ENCODE assay signal across 14 mouse cellular contexts in the genomic region with DNA sequence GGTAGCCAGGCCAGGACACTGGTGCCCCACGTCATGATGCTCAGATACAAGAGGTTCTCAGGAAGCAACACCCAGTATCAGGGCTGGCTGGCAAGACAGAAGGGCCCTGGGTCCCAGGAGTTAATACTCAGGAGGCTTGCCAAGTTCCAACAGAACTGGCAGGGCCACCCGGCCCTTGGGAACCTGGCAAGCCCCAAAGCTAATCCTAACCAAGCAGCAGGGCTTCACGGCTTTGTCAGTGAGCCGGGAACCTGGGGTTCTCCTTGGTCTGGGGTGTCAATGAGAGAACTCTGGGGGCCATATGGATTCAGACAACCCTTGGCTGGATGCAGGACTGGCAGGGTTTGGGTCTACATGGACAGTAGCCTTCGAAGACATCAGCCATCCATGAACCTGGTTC. TPM values are rescaled to one million over a fixed set of nuclear protein-coding genes. Genes with fewer than 3 reads are reported as not detected.
A peak's percentile ranks its signal among the peaks of the same experiment; 100 is the strongest.
DNase-seq lines count a peak whose midpoint lies in the region; ATAC-seq lines count a peak whose summit lies in the region.
"Had no signal": no experiment of that assay in that cellular context is flagged by ENCODE, and none has a peak within 500 bp of the region (broad histone marks: within the 10 kb centered on the region; RNA-seq: fewer than 3 reads in every experiment).

No protein-coding gene starts in this region.

- no peaks in the 10 kb centered on the region for H3K9me3 ChIP-seq in forebrain, embryonic 13.5 days (replicated peaks)
- no peaks in the 10 kb centered on the region for H3K9me3 ChIP-seq in forebrain, embryonic 11.5 days (ENCODE audit: control insufficient read depth, low read length)
- H3K9me3 ChIP-seq in midbrain, embryonic 16.5 days (replicated peaks; ENCODE audit: control insufficient read depth, low read length, poor library complexity, severe bottlenecking), result no peaks in the 10 kb centered on the region
- no peaks in the 10 kb centered on the region for H3K9me3 ChIP-seq in midbrain, embryonic 13.5 days
- no peaks in the 10 kb centered on the region for H3K9me3 ChIP-seq in forebrain, embryonic 16.5 days (ENCODE audit: control insufficient read depth, low read length)
- H3K9me3 ChIP-seq: G1E had no signal

- no peak overlapping the region for H3K9ac ChIP-seq in forebrain, embryonic 13.5 days
- no peak overlapping the region for H3K9ac ChIP-seq in forebrain, embryonic 11.5 days (ENCODE audit: low read length)
- H3K9ac ChIP-seq in midbrain, embryonic 16.5 days (ENCODE audit: low read depth, low read length), result no peak overlapping the region
- no peak overlapping the region for H3K9ac ChIP-seq in midbrain, embryonic 13.5 days (replicated peaks)
- no peak overlapping the region for H3K9ac ChIP-seq in forebrain, embryonic 16.5 days (replicated peaks; ENCODE audit: low read depth, low read length)
- H3K9ac ChIP-seq: liver, postnatal 0 days had no signal

- peaks cover 9% of the 10 kb centered on the region; the same call in 1 of the 2 replicates for H3K36me3 ChIP-seq in forebrain, embryonic 13.5 days (ENCODE audit: poor library complexity, severe bottlenecking)
- H3K36me3 ChIP-seq in forebrain, embryonic 11.5 days (ENCODE audit: control insufficient read depth, insufficient read depth, low read length), result no peaks in the 10 kb centered on the region
- no peaks in the 10 kb centered on the region for H3K36me3 ChIP-seq in midbrain, embryonic 16.5 days (ENCODE audit: control insufficient read depth, insufficient read depth, low read length)
- H3K36me3 ChIP-seq in midbrain, embryonic 13.5 days, result no peaks in the 10 kb centered on the region
- no peaks in the 10 kb centered on the region for H3K36me3 ChIP-seq in forebrain, embryonic 16.5 days (ENCODE audit: control insufficient read depth, insufficient read depth)
- H3K36me3 ChIP-seq: G1E had no signal

- H3K4me2 ChIP-seq in forebrain, embryonic 13.5 days, result peak overlapping the region; percentile 29
- no peak overlapping the region for H3K4me2 ChIP-seq in forebrain, embryonic 11.5 days (ENCODE audit: low read depth, low read length, severe bottlenecking)
- no peak overlapping the region for H3K4me2 ChIP-seq in midbrain, embryonic 16.5 days (ENCODE audit: low read length)
- H3K4me2 ChIP-seq in midbrain, embryonic 13.5 days (replicated peaks), result no peak overlapping the region
- peak overlapping the region; percentile 22; the same call in 1 of the 2 replicates for H3K4me2 ChIP-seq in forebrain, embryonic 16.5 days (ENCODE audit: low read length)

- peaks cover 9% of the 10 kb centered on the region for H3K27me3 ChIP-seq in forebrain, embryonic 13.5 days
- peaks cover 12% of the 10 kb centered on the region for H3K27me3 ChIP-seq in forebrain, embryonic 11.5 days (ENCODE audit: control insufficient read depth, insufficient read depth, low read length)
- peaks cover 12% of the 10 kb centered on the region for H3K27me3 ChIP-seq in midbrain, embryonic 16.5 days (ENCODE audit: control insufficient read depth, insufficient read depth, low read depth, low read length)
- peaks cover 33% of the 10 kb centered on the region for H3K27me3 ChIP-seq in midbrain, embryonic 13.5 days
- H3K27me3 ChIP-seq in forebrain, embryonic 16.5 days (replicated peaks; ENCODE audit: control insufficient read depth, insufficient read depth, low read length), result peaks cover 2% of the 10 kb centered on the region; the same call in 1 of the 2 replicates

- H3K4me1 ChIP-seq in forebrain, embryonic 13.5 days, result peaks cover 93% of the 10 kb centered on the region
- peaks cover 30% of the 10 kb centered on the region for H3K4me1 ChIP-seq in forebrain, embryonic 11.5 days (replicated peaks; ENCODE audit: control insufficient read depth, insufficient read depth, low read length)
- peaks cover 9% of the 10 kb centered on the region for H3K4me1 ChIP-seq in midbrain, embryonic 16.5 days (ENCODE audit: control insufficient read depth, insufficient read depth, low read length)
- peaks cover 63% of the 10 kb centered on the region for H3K4me1 ChIP-seq in midbrain, embryonic 13.5 days (replicated peaks)
- peaks cover 69% of the 10 kb centered on the region for H3K4me1 ChIP-seq in forebrain, embryonic 16.5 days (replicated peaks; ENCODE audit: control insufficient read depth, insufficient read depth, low read length)

- 58% methylated on average over 5 of the region's 5 CpGs for WGBS in forebrain, embryonic 13.5 days
- 86% methylated on average over 5 of the region's 5 CpGs for WGBS in forebrain, embryonic 11.5 days
- 65% methylated on average over 5 of the region's 5 CpGs for WGBS in midbrain, embryonic 16.5 days
- 75% methylated on average over 5 of the region's 5 CpGs for WGBS in midbrain, embryonic 13.5 days
- WGBS in forebrain, embryonic 16.5 days, result 43% methylated on average over 5 of the region's 5 CpGs

- H3K27ac ChIP-seq in forebrain, embryonic 13.5 days, result peak overlapping the region; percentile 41
- no peak overlapping the region for H3K27ac ChIP-seq in forebrain, embryonic 11.5 days (ENCODE audit: low read depth, low read length)
- H3K27ac ChIP-seq in midbrain, embryonic 16.5 days (ENCODE audit: low read length), result 0 out of 2 replicates have a peak overlapping the region, but pooled peaks have one; percentile 53
- H3K27ac ChIP-seq in midbrain, embryonic 13.5 days, result no peak overlapping the region
- peak overlapping the region; percentile 52 for H3K27ac ChIP-seq in forebrain, embryonic 16.5 days (ENCODE audit: low read length)
- H3K27ac ChIP-seq: macrophage had no signal

- no peak for ATAC-seq in forebrain, embryonic 13.5 days
- ATAC-seq in forebrain, embryonic 11.5 days (replicated peaks; ENCODE audit: low FRiP score), result no peak
- no peak for ATAC-seq in midbrain, embryonic 16.5 days
- ATAC-seq in midbrain, embryonic 13.5 days, result no peak
- ATAC-seq in forebrain, embryonic 16.5 days, result no peak
- ATAC-seq: liver, postnatal 0 days had no signal

- DNase-seq in forebrain, embryonic 11.5 days (ENCODE audit: low spot score), result no peak
- DNase-seq in layer of hippocampus, postnatal 10 days (ENCODE audit: low spot score in 2 of 2), result peak; percentile 47 to 64
- no peak for DNase-seq in lung, postnatal 36 days
- no peak for DNase-seq in spleen, postnatal 36 days (ENCODE audit: low spot score in 2 of 2)
- DNase-seq: adrenal gland, postnatal 25 days; kidney, adult 2 months; liver, postnatal 0 days; thymus, adult 2 months had no signal

- no peak overlapping the region for H3K4me3 ChIP-seq in forebrain, embryonic 13.5 days
- no peak overlapping the region for H3K4me3 ChIP-seq in forebrain, embryonic 11.5 days (ENCODE audit: low read depth, low read length)
- no peak overlapping the region for H3K4me3 ChIP-seq in midbrain, embryonic 16.5 days (ENCODE audit: low read depth, low read length)
- no peak overlapping the region for H3K4me3 ChIP-seq in midbrain, embryonic 13.5 days (replicated peaks)
- no peak overlapping the region for H3K4me3 ChIP-seq in forebrain, embryonic 16.5 days (replicated peaks; ENCODE audit: low read length)

RNA-seq across cellular contexts. Expression of gene Sox8, which starts 6.0 kb away (rescaled TPM):
- polyA plus RNA-seq in forebrain, embryonic 13.5 days (2015; fragmentation: Nextera tagmentation; extraction: Ambion mirVana), result 15.3 and 17.5 TPM in 2 replicates
- polyA plus RNA-seq in forebrain, embryonic 11.5 days (2014; fragmentation: Nextera tagmentation; extraction: Ambion mirVana), result 7.3 and 7.5 TPM in 2 replicates
- polyA plus RNA-seq in midbrain, embryonic 16.5 days (2015; fragmentation: Nextera tagmentation; extraction: Ambion mirVana), result 10.1 and 16.2 TPM in 2 replicates
- polyA plus RNA-seq in midbrain, embryonic 13.5 days (2015; fragmentation: Nextera tagmentation; extraction: Ambion mirVana), result 5.2 and 7.9 TPM in 2 replicates
- 26.1 and 26.8 TPM in 2 replicates for polyA plus RNA-seq in forebrain, embryonic 16.5 days (2015; fragmentation: Nextera tagmentation; extraction: Ambion mirVana)
- total RNA-seq in layer of hippocampus, postnatal 10 days (2021), result 10 to 100 TPM; 62.7 to 66.3 TPM
- polyA plus RNA-seq: G1E; liver, postnatal 0 days; macrophage had no signal

RNA-seq across cellular contexts. Expression of gene Lmf1, which starts 14.4 kb away (rescaled TPM):
- 19.7 and 20.9 TPM in 2 replicates for polyA plus RNA-seq in forebrain, embryonic 13.5 days (2015; fragmentation: Nextera tagmentation; extraction: Ambion mirVana)
- polyA plus RNA-seq in forebrain, embryonic 11.5 days (2014; fragmentation: Nextera tagmentation; extraction: Ambion mirVana), result 18.3 and 20.7 TPM in 2 replicates
- 20.4 and 20.6 TPM in 2 replicates for polyA plus RNA-seq in midbrain, embryonic 16.5 days (2015; fragmentation: Nextera tagmentation; extraction: Ambion mirVana)
- polyA plus RNA-seq in midbrain, embryonic 13.5 days (2015; fragmentation: Nextera tagmentation; extraction: Ambion mirVana), result 20.6 and 22.9 TPM in 2 replicates
- polyA plus RNA-seq in forebrain, embryonic 16.5 days (2015; fragmentation: Nextera tagmentation; extraction: Ambion mirVana), result 18.3 and 19.4 TPM in 2 replicates
- 10 to 100 TPM; 23.1 to 26.4 TPM for total RNA-seq in layer of hippocampus, postnatal 10 days (2021)

Comparison
In these comparisons a context has a peak if more than half of its experiments do, and no peak if none do; other contexts are left out.
1. H3K27ac ChIP-seq: peak in forebrain, embryonic 13.5 days (single experiment), midbrain, embryonic 16.5 days (single experiment) and forebrain, embryonic 16.5 days (single experiment); none in forebrain, embryonic 11.5 days (single experiment) and midbrain, embryonic 13.5 days (single experiment).
2. H3K4me2 ChIP-seq: peak in forebrain, embryonic 13.5 days (single experiment) and forebrain, embryonic 16.5 days (single experiment); none in forebrain, embryonic 11.5 days (single experiment), midbrain, embryonic 16.5 days (single experiment) and midbrain, embryonic 13.5 days (single experiment).
3. DNase-seq: peak in layer of hippocampus, postnatal 10 days (2 of 2); none in forebrain, embryonic 11.5 days (single experiment), lung, postnatal 36 days (single experiment) and spleen, postnatal 36 days (0 of 2).